Mouse (Mus musculus): Measurements from ENCODE around the gene Gm3033.
"Not testable (repeated sequence)": the region's sequence is repeated elsewhere in the genome, so short reads cannot be mapped to it uniquely, and the experiment has no call there.

The Gm3033 gene

DNA sequence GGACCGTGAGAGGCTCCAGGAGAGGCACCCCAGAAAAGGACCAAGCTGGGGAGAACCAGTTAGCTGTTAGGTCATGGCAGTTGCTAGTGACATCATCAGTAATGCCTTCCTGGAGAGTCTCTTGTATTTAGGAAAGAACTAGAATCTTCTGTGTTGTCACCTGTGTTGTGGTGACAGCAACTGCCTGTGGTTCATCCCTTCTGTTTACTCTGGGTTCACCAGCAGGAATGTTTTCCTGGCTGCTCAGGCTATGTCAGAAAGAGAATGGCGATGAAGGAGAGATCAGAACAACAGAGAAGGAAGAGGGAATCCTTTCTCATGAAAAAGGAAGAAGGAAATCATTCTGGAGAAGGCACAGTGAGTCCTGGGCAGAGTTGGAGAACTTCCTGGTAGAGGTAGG is at the start of gene Gm3033:
TSS of gene Gm3033 (plus strand) at position 301 of the 400 bp plus-strand sequence.
- not testable (repeated sequence) for DNase-seq (ENCODE audit: low spot score)

DNA sequence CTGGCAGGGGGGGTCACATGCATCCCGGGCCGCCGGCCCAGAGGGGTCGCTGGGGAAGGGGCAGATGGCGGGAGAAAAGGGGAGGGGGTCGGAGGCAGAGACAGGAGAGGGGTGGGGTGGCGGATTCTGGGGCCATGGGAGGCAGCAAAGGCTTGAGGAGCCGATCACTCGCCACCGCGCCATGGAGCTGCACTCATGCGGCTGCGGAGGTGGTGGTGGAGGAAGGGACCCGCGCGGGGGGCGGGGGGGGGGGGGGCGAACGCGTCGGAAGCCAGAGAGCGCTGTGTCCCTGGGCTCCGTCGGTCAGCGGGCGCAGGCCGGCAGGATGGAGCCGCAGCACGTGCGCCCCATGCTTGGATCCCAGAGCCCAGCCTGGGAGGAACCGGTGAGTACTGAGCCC is 36.3 kb upstream of the Gm3033 start, which contains the start of gene Gm3002:
TSS of gene Gm3002 (plus strand) at position 301 of the 400 bp plus-strand sequence.
- not testable (repeated sequence) for DNase-seq (ENCODE audit: low spot score)

DNA sequence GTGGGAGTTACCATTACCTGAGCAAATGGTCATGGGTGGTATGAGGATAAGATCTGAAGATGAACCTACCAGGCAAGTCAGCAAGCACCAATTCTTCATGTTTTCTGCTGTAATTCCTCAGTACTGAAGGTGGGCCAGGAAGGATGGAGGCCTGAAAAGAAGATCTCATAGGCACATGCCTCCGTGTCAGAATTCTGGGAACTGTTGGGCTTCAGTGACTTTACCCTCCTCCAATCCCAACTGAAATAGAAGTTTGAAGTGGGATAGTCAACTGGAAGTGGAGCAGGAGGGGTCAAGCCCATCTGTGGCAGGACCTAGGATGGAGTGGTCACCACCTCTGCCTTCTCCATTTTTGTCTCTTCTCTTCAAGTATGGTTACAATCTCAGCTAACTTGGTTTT is 37.8 kb downstream of the Gm3033 start, which contains the start of gene Gm2916:
TSS of gene Gm2916 (plus strand) at position 301 of the 400 bp plus-strand sequence.
- DNase-seq (ENCODE audit: low spot score) = not testable (repeated sequence)
